Mouse (Mus musculus): ENCODE results near the gene Pcsk6.

Gene Pcsk6

GRCm38 (mm10) chr7:66060066-66060956 is 198.8 kb downstream of the Pcsk6 start:
- DNase-seq = peak; percentile 82 to 88

- no peak for DNase-seq
Measured at GRCm38 (mm10) chr7:66061057-66061456, 199.5 kb downstream of the Pcsk6 start.

GRCm38 (mm10) chr7:66076411-66076810 is 214.9 kb downstream of the Pcsk6 start:
- no peak for DNase-seq

DNA sequence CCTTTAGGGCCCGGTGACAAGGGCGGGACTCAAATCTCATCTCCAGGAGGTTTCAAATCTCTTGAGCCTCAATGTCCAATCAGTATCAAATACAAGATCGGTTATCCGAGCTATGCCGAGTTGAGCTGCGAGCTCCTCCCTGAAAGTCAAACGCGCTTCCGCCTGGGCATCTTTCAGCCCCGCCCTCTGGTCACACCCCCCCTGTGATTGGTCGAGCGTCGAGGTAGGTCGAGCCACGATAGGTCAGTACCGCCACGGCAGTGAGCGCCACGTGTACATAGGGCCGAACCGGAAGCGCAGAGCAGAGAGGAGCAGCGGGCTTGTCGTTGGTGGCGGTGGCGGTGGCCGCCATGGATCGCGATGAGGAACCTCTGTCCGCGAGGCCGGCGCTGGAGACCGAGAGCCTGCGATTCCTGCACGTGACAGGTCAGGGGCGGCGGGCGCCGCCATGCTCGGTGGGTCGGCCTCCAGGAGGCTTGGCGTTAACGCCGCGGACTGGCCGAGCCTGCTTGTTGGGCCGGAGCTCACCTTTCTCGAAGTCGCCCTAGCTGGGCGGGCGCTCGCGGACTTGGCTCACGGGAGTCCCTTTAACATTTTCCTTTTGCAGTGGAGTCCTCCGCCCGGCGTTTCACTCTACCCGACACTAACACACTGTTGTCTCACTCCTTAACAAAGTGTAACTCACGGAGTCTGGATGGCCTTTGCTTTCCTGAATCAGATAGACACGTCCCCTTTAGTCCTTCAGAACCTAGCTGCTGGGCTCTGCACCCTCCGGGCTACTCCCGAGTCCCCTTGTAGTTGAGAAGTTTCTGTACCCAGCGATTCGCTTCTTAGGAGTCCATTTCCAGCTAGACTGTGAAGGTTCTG is 218.1 kb downstream of the Pcsk6 start, which contains the start of gene Selenos:
Gene Selenos, plus strand, starts transcription at position 286 of the 867 bp plus-strand sequence.
- DNase-seq = peak; percentile 96 to 97

GRCm38 (mm10) chr7:66080231-66080613 is 218.7 kb downstream of the Pcsk6 start:
- no peak for DNase-seq

DNA sequence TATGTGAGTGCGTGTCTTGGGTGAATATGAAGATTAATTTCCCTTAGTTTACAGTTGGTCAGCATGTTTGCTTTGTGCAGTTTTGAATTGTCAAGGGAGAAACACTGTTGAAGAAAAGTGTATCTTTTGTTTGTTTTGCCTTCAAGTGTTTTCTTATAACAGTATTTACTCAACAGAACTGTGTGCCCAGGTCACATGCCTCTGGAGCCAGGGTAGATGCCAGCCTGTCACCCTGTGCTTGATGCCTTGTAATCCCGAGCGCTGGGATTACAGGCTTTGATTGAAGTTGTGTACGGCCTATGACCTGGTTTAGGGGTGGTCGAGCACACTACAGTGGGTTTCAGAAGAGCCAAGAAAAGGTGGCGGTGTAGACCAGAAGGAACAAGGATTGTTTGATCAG is 222.2 kb downstream of the Pcsk6 start:
- no peak for DNase-seq

- no peak for DNase-seq
Measured at GRCm38 (mm10) chr7:66084546-66084945, 223.0 kb downstream of the Pcsk6 start.

DNA sequence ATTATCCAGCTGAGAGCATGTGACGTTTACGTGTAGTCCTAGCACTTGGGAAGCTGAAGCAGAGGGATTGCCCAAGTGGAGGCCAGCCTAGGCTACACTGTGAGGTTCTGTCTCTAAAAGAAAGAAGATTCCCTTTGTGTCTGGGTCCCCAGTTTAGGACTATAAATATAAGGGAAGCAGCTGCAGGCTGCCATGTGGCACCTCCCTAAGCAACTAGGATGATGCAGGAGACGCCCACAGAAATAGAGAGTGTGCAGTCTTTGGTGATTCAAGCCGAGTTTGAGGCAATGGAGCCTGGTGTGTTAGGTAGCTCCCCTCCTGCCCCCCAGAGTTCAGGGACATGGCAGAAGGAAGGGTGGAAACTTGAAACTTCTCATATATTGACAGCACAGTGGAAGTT is 226.1 kb downstream of the Pcsk6 start:
- DNase-seq = no peak

- no peak for DNase-seq
Measured at GRCm38 (mm10) chr7:66088077-66088476, 226.5 kb downstream of the Pcsk6 start.

GRCm38 (mm10) chr7:66090676-66091190 is 229.2 kb downstream of the Pcsk6 start:
- DNase-seq = peak; percentile 16 to 39

- no peak for DNase-seq
Measured at GRCm38 (mm10) chr7:66091553-66091952, 230.0 kb downstream of the Pcsk6 start.

GRCm38 (mm10) chr7:66092656-66093055 is 231.1 kb downstream of the Pcsk6 start:
- no peak for DNase-seq

DNA sequence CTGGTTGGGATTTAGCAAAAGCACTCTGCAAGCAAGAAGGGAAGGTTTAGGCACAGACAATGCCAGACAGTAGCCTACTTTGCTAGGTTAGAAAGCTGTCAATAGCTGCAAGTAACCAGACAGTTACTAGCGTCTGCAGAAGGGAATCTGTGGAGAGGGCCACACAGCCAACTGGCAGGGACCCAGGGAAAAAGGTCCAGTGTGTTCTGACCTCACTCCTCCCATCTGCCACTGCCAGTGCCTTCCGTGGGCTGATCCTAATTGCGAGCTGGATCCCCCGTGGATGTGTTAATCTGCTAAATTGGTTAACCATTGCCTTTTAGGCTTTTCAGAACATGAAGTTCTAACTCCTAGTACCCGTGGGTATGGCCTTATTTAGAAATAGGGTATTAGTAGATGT is 232.6 kb downstream of the Pcsk6 start:
- peak in 1 of 2 experiments; percentile 71 for DNase-seq

DNA sequence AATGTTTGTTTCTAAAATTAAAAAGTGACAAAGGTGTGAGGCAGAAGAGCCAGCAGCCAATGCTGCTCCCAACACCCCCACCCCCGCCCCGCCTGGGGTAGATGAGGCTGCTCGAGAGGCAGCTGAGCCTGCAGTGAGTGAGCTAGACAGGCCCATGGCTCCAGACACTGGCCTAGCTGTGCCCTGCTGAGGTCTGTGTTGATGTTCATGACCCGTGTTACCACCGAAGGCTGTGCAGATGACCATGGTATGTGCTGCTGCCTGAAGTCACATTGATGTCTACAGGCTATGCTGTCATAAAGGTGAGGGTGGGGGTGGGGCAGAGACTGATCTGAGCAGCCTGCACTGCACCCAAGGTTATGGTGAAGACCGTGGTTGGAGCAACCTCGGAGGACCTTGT is 237.3 kb downstream of the Pcsk6 start:
- no peak for DNase-seq

Data from kidney, adult 8-10 months (tissue).